Mouse (Mus musculus): Measurements from ENCODE around the gene Hyal1. TPM values are rescaled to one million over a fixed set of nuclear protein-coding genes. Genes with fewer than 3 reads are reported as not detected.

The Hyal1 gene
- polyA plus RNA-seq, 1 experiment: 3.3 TPM

DNA sequence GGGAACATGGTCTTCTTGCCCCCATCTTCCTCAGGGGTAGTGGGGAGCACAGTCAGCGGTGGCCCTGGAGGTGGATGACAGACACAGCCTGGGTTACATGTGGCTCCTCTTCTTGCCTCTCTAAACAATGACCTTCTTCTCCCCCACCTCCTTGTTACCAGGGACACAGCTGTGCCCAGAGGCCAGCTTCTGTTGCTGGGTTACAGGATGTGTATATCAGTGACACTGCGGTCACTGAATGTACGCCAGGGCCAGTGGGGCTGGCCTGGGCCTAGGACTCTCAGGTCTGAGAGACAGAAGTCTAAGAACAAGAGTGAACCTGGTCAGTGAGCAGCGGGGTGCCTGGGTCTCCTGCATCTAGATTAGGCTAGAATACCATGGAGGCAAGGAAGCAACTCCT, 38.3 kb downstream of the Hyal1 start:
- H3K27me3 ChIP-seq (ENCODE audit: control insufficient read depth, insufficient read depth, insufficient read length): no peaks in the 10 kb centered on the region
- TF ChIP-seq POLR2AphosphoS2 (IDR thresholded peaks at IDR 0.05; ENCODE audit: insufficient read length, low read depth): peak; percentile 30
- no peak for TF ChIP-seq SRF (IDR thresholded peaks at IDR 0.05; ENCODE audit: control insufficient read depth, insufficient read length, low read depth)
- H3K4me3 ChIP-seq: no peak overlapping the region
- no peaks in the 10 kb centered on the region for H3K79me2 ChIP-seq (ENCODE audit: control insufficient read depth, insufficient read depth)
- no peak overlapping the region for H3ac ChIP-seq (ENCODE audit: control insufficient read depth, insufficient read length)
- H3K4me2 ChIP-seq (ENCODE audit: low read depth): no peak overlapping the region
- peaks cover 22% of the 10 kb centered on the region for H3K36me3 ChIP-seq (ENCODE audit: control insufficient read depth, insufficient read depth)

DNA sequence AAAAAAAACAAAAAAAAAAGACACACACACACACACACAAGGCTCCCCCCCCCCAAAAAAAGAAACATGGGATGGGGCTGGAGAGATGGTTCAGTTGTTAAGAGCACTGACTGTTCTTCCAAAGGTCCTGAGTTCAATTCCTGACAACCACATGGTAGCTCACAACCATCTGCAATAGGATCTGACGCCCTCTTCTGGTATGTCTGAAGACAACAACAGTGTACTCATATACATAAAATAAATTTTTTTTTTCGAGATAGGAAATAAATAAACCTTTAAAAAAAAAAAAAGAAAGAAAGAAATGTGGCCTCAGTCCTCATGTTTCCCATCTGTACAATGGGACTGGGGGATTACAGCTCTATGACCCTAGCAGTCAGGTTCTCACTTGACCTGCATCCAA, 40.7 kb downstream of the Hyal1 start:
- H3K79me2 ChIP-seq (ENCODE audit: control insufficient read depth, insufficient read depth): peaks cover 5% of the 10 kb centered on the region
- H3K4me3 ChIP-seq: no peak overlapping the region
- no peak overlapping the region for H3K4me2 ChIP-seq (ENCODE audit: low read depth)
- H3ac ChIP-seq (ENCODE audit: control insufficient read depth, insufficient read length): no peak overlapping the region
- no peak for TF ChIP-seq USF1 (IDR thresholded peaks at IDR 0.05; ENCODE audit: low read depth)
- TF ChIP-seq REST (IDR thresholded peaks at IDR 0.05; ENCODE audit: insufficient read depth, insufficient read length): no peak
- no peak for TF ChIP-seq TCF12 (IDR thresholded peaks at IDR 0.05; ENCODE audit: insufficient read depth, poor library complexity, severe bottlenecking)
- no peak for TF ChIP-seq MYOD1 (IDR thresholded peaks at IDR 0.05; ENCODE audit: control insufficient read depth in 1 of 3, insufficient read length in 2 of 3, low read depth in 2 of 3)
- H3K36me3 ChIP-seq (ENCODE audit: control insufficient read depth, insufficient read depth): peaks cover 22% of the 10 kb centered on the region
- H3K27me3 ChIP-seq (ENCODE audit: control insufficient read depth, insufficient read depth, insufficient read length): no peaks in the 10 kb centered on the region

DNA sequence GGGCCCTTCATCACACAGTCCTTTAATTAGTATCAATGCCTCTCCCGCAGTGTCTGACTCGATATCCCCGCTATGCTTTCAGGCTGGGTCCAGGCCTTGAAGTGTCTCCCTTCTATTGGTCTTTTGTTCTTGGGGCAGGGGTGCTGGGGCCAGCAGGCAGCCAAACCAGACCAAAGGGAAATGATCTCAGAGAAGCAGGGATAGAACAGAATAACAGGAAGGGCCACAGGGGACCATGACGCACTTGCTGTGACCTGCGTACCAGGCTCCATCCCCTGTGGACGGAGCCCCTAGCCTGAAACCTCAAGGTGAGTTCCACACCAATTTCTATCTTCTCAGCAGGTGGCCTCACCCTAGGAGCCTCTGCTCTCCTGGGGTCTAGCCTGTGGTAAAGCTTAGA, 41.4 kb downstream of the Hyal1 start:
- Histone ChIP-seq H3K4me2 (ENCODE audit: low read depth) (no peak overlapping the region), H3ac (ENCODE audit: control insufficient read depth, insufficient read length) (no peak overlapping the region), H3K36me3 (ENCODE audit: control insufficient read depth, insufficient read depth) (peaks cover 23% of the 10 kb centered on the region), H3K27me3 (ENCODE audit: control insufficient read depth, insufficient read depth, insufficient read length) (no peaks in the 10 kb centered on the region), H3K4me3 (no peak overlapping the region), H3K79me2 (ENCODE audit: control insufficient read depth, insufficient read depth) (peaks cover 11% of the 10 kb centered on the region)
- TF ChIP-seq SRF (IDR thresholded peaks at IDR 0.05; ENCODE audit: control insufficient read depth, insufficient read length, low read depth) (no peak), TCF3 (IDR thresholded peaks at IDR 0.05; ENCODE audit: insufficient read length, low read depth) (no peak), REST (IDR thresholded peaks at IDR 0.05; ENCODE audit: insufficient read depth, insufficient read length) (no peak), E2F4 (IDR thresholded peaks at IDR 0.05; ENCODE audit: insufficient read depth) (no peak), TCF12 (IDR thresholded peaks at IDR 0.05; ENCODE audit: insufficient read depth, poor library complexity, severe bottlenecking) (no peak), POLR2A (IDR thresholded peaks at IDR 0.05; ENCODE audit: insufficient read length, low read depth) (no peak), USF1 (IDR thresholded peaks at IDR 0.05; ENCODE audit: low read depth) (no peak)

DNA sequence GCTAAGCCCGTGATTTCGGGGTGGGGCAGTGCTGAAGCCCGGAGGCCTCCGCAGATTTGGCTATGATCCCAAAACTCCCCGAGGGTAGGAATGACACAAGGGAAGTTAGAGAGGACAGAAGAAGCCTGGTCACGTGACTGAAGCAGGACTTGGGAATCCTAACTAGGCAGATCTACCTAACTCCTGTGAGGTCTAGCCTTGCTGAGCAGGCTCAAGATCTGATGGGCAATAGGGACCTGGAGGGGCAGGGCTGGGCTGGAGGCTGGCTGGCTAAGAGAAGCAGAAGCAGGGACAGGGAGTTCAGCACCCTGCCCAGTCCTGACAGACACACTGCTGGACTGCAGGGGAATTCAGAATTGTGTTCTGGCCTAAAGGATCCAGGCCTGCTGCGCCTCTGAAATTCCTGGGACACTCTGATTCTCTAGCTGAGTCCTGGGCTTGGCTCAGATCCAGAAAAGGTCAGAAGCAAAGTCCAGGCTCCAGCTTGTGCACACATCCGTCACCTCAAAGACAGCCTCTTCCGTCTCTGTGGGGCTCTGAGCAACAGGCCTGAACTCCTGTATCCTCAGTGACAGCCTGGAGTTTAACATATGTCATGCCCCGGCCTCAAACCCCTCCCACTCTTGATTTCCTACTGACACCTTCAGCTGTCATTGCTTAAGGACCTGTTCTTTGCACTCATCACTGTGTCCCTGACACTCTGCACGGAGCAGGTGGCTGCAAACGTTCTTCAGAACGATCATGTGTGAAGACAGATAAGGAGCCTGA, 42.2 kb downstream of the Hyal1 start:
- Histone ChIP-seq H3K79me2 (ENCODE audit: control insufficient read depth, insufficient read depth) (peaks cover 20% of the 10 kb centered on the region), H3K4me3 (no peak overlapping the region), H3K27me3 (ENCODE audit: control insufficient read depth, insufficient read depth, insufficient read length) (no peaks in the 10 kb centered on the region), H3K36me3 (ENCODE audit: control insufficient read depth, insufficient read depth) (peaks cover 29% of the 10 kb centered on the region), H3K4me2 (ENCODE audit: low read depth) (peak overlapping the region; percentile 15), H3ac (ENCODE audit: control insufficient read depth, insufficient read length) (no peak overlapping the region)
- no peak for TF ChIP-seq TCF3 (IDR thresholded peaks at IDR 0.05; ENCODE audit: insufficient read length, low read depth)
- peak; percentile 39 for TF ChIP-seq USF1 (IDR thresholded peaks at IDR 0.05; ENCODE audit: low read depth)

DNA sequence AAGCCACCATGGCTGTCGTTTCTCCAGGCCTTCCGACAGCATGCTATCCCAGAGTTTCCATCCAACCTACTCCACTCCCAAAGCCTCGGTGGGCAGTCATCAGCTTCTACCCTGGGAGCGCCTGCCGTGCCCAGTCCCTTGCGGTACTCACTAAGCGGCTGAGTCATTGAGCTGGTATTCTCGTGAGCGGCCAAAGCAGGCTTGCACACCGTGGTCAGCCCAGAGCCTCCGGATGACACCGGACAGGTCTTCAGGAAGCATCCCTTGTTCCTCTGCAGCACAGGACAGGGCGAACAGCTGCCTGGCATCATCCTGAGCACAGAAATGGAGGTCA, 42.8 kb downstream of the Hyal1 start:
- H3K36me3 ChIP-seq (ENCODE audit: control insufficient read depth, insufficient read depth): peaks cover 28% of the 10 kb centered on the region
- H3K27me3 ChIP-seq (ENCODE audit: control insufficient read depth, insufficient read depth, insufficient read length): no peaks in the 10 kb centered on the region
- no peak overlapping the region for H3ac ChIP-seq (ENCODE audit: control insufficient read depth, insufficient read length)
- peaks cover 26% of the 10 kb centered on the region for H3K79me2 ChIP-seq (ENCODE audit: control insufficient read depth, insufficient read depth)
- H3K4me3 ChIP-seq: no peak overlapping the region
- no peak overlapping the region for H3K4me2 ChIP-seq (ENCODE audit: low read depth)
- TF ChIP-seq TCF3 (IDR thresholded peaks at IDR 0.05; ENCODE audit: insufficient read length, low read depth): no peak
- TF ChIP-seq POLR2A (IDR thresholded peaks at IDR 0.05; ENCODE audit: insufficient read length, low read depth): no peak
- peak in 1 of 3 experiments; percentile 2 for TF ChIP-seq MYOG (IDR thresholded peaks at IDR 0.05; ENCODE audit: control insufficient read depth in 1 of 3, insufficient read depth in 1 of 3, insufficient read length in 2 of 3, low read depth in 2 of 3)
- TF ChIP-seq TCF12 (IDR thresholded peaks at IDR 0.05; ENCODE audit: insufficient read depth, poor library complexity, severe bottlenecking): no peak

DNA sequence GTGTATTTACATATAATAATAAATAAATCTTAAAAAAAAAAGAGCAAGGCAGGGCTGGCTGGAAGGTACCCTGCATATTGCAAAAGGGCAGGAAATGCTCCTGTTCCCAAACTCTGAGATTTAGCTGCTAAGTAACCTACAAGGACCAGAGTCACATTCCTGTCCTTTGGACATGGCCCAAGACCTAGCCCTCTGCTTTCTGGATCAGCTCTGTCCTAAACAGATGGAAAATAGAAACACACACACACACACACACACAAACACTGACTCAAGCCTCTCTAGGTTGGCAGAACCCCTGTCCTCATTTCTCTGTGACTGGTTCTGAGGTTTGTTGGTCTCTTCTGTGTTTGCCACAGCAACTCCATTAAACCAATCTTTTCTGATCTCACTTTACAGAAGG, 44.2 kb downstream of the Hyal1 start:
- Histone ChIP-seq H3K36me3 (ENCODE audit: control insufficient read depth, insufficient read depth) (peaks cover 16% of the 10 kb centered on the region), H3K4me2 (ENCODE audit: low read depth) (no peak overlapping the region), H3ac (ENCODE audit: control insufficient read depth, insufficient read length) (no peak overlapping the region), H3K4me3 (no peak overlapping the region), H3K27me3 (ENCODE audit: control insufficient read depth, insufficient read depth, insufficient read length) (no peaks in the 10 kb centered on the region), H3K79me2 (ENCODE audit: control insufficient read depth, insufficient read depth) (peaks cover 39% of the 10 kb centered on the region)
- no peak for TF ChIP-seq MYOD1 (IDR thresholded peaks at IDR 0.05; ENCODE audit: control insufficient read depth in 1 of 3, insufficient read length in 2 of 3, low read depth in 2 of 3)
- TF ChIP-seq REST (IDR thresholded peaks at IDR 0.05; ENCODE audit: insufficient read depth, insufficient read length): no peak
- no peak for TF ChIP-seq CEBPB (IDR thresholded peaks at IDR 0.05; ENCODE audit: insufficient read depth, poor library complexity, severe bottlenecking)
- TF ChIP-seq POLR2AphosphoS2 (IDR thresholded peaks at IDR 0.05; ENCODE audit: insufficient read length, low read depth): no peak
- no peak for TF ChIP-seq MYOG (IDR thresholded peaks at IDR 0.05; ENCODE audit: control insufficient read depth in 1 of 3, insufficient read depth in 1 of 3, insufficient read length in 2 of 3, low read depth in 2 of 3)
- no peak for TF ChIP-seq USF1 (IDR thresholded peaks at IDR 0.05; ENCODE audit: low read depth)
- no peak for TF ChIP-seq SRF (IDR thresholded peaks at IDR 0.05; ENCODE audit: control insufficient read depth, insufficient read length, low read depth)
- TF ChIP-seq TCF12 (IDR thresholded peaks at IDR 0.05; ENCODE audit: insufficient read depth, poor library complexity, severe bottlenecking): no peak
- no peak for TF ChIP-seq MAX (IDR thresholded peaks at IDR 0.05; ENCODE audit: low read depth)
- TF ChIP-seq POLR2A (IDR thresholded peaks at IDR 0.05; ENCODE audit: insufficient read length, low read depth): no peak
- TF ChIP-seq TCF3 (IDR thresholded peaks at IDR 0.05; ENCODE audit: insufficient read length, low read depth): no peak
